Mouse (Mus musculus) thymus, adult 2 months (tissue): ENCODE measurements at regions not wholly inside any gene's neighbourhood (a gene's known extent, or its start where the extent isn't known, plus 50 kb on each side); places are given as distances from the start of the nearest gene placed in this dataset.
"Not testable (repeated sequence)": the region's sequence is repeated elsewhere in the genome, so short reads cannot be mapped to it uniquely, and the experiment has no call there.

ENCODE experiments used
- CTCF ChIP-seq: fragments of 200-500 bp; IDR thresholded peaks from 2 replicates; pipeline ENCODE4 v1.5.1; 2012; ENCODE audit warnings: mild to moderate bottlenecking, control low read depth, low read length, moderate library complexity, borderline replicate concordance; ENCODE audit not compliant: control insufficient read depth, poor library complexity, insufficient read depth; ENCODE audit errors: extremely low read depth
- POLR2A ChIP-seq: fragments of 200-500 bp; IDR thresholded peaks from 2 replicates; pipeline ENCODE4 v1.6.1; 2012; ENCODE audit warnings: mild to moderate bottlenecking, low read length, control low read depth, moderate library complexity; ENCODE audit not compliant: control insufficient read depth, poor library complexity, insufficient read depth; ENCODE audit errors: extremely low read depth

- TF ChIP-seq CTCF, POLR2A: not testable (repeated sequence)
Measured at GRCm38 (mm10) chr1:189119005-189119404, 111.4 kb upstream of the Kctd3 start.
